Mouse (Mus musculus) forebrain, embryonic 11.5 days (tissue): ENCODE measurements at regions not wholly inside any gene's neighbourhood (a gene's known extent, or its start where the extent isn't known, plus 50 kb on each side); places are given as distances from the start of the nearest gene placed in this dataset.

Experiments
- ATAC-seq: fragments of 200-750 bp; cut with Nextera tagmentation; replicated peaks from 2 replicates; pipeline ENCODE4 v1.8.0; 2017; ENCODE audit warnings: moderate TSS enrichment; ENCODE audit not compliant: low FRiP score
- DNase-seq: peaks from one replicate; pipeline ENCODE4 v3.0.0-alpha.2; 2017; ENCODE audit warnings: low spot score
- H3K27ac ChIP-seq: fragments of 300-500 bp; sonication (generic); 2 replicates; pipeline ENCODE4 v1.5.1; 2014; ENCODE audit warnings: low read depth, low read length
- H3K27me3 ChIP-seq: fragments of 300-500 bp; sonication (generic); 2 replicates; pipeline ENCODE4 v1.6.1; 2014; ENCODE audit warnings: mild to moderate bottlenecking, low read length, mixed read lengths; ENCODE audit not compliant: control insufficient read depth, insufficient read depth
- H3K36me3 ChIP-seq: fragments of 300-500 bp; sonication (generic); 2 replicates; pipeline ENCODE4 v1.6.1; 2014; ENCODE audit warnings: mild to moderate bottlenecking, low read length, moderate library complexity, mixed read lengths; ENCODE audit not compliant: control insufficient read depth, insufficient read depth
- H3K4me1 ChIP-seq: fragments of 300-500 bp; sonication (generic); replicated peaks from 2 replicates; pipeline ENCODE4 v1.6.1; 2014; ENCODE audit warnings: low read length, mixed read lengths; ENCODE audit not compliant: control insufficient read depth, insufficient read depth
- H3K4me2 ChIP-seq: fragments of 300-500 bp; sonication (generic); 2 replicates; pipeline ENCODE4 v1.6.1; 2014; ENCODE audit warnings: low read depth, mild to moderate bottlenecking, low read length, moderate library complexity, mixed read lengths; ENCODE audit not compliant: severe bottlenecking
- H3K4me3 ChIP-seq: fragments of 300-500 bp; sonication (generic); 2 replicates; pipeline ENCODE4 v1.5.1; 2014; ENCODE audit warnings: low read depth, low read length
- H3K9ac ChIP-seq: fragments of 300-500 bp; sonication (generic); 2 replicates; pipeline ENCODE4 v1.6.1; 2014; ENCODE audit warnings: low read length
- H3K9me3 ChIP-seq: fragments of 300-500 bp; sonication (generic); 2 replicates; pipeline ENCODE4 v1.6.1; 2016; ENCODE audit warnings: low read length, mixed read lengths; ENCODE audit not compliant: control insufficient read depth
- WGBS: fragments of 180-500 bp; shearing (Covaris S2); extraction: QIAGEN DNeasy Blood & Tissue Kit; methylation state at CpG from one replicate; pipeline ENCODE4 v1.1.7; 2014; 5-methylcytosine and 5-hydroxymethylcytosine counted together

DNA sequence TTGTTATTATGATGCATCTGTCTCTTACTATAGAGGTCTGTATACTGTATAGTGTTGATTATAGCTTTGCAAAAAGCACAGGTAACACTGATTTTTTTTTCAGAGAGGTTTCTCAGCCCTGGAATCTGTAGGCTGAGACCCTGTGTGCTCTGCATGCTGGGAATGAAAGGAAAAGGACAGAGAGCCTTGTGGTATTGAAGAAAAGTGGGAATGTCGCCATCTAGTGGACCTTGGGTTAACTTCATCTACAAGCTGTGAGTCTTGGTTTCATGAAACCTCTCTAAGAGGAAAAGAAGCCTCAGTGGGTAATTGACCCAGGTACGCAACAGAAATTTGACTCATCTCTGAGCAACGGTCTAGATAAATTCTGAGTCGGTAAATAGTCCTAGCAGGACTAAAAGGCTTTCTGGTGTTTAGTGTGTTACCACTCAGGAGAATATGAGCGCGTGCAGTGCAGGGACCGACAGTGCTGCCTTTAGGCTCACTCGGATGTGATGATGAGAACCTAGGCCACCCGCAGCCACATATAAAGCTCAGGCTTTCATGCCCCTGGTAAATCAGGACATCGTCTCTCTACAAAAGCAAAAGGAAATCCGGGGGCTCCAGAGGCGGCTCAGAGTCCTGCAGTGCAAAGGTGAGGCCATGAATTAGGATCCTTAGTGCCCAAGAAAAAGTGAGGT is 75.9 kb upstream of the Nmur2 start:
- Histone ChIP-seq H3K27ac (no peak overlapping the region), H3K27me3 (no peaks in the 10 kb centered on the region), H3K9me3 (no peaks in the 10 kb centered on the region), H3K4me1 (no peaks in the 10 kb centered on the region), H3K9ac (no peak overlapping the region), H3K4me3 (no peak overlapping the region), H3K36me3 (no peaks in the 10 kb centered on the region), H3K4me2 (no peak overlapping the region)
- DNase-seq (peak; percentile 53), ATAC-seq (no peak)
- 56% methylated on average over 12 of the region's 12 CpGs for WGBS

DNA sequence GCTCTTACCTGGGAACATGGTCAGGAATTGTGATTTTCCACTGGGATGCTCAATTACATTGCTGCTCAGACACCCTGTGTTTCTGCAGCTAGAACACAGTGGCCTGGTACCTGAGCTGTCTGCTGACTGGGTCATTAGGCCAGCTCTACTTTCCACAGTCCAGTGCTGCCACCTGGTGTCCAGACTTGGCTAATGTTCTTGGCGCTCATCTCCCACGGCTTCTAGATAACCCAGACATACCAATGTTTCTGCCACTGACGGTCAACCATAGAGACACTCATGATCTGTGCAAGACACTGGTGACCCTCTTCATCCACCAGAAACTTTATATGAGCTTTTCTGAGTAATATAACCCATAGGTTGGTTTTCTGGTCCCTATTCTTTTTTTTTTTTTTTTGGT is 67.1 kb upstream of the Nmur2 start:
- Histone ChIP-seq H3K27me3 (no peaks in the 10 kb centered on the region), H3K36me3 (no peaks in the 10 kb centered on the region), H3K4me1 (no peaks in the 10 kb centered on the region), H3K9ac (no peak overlapping the region), H3K4me3 (no peak overlapping the region), H3K9me3 (no peaks in the 10 kb centered on the region), H3K4me2 (no peak overlapping the region), H3K27ac (no peak overlapping the region)
- DNase-seq: peak; percentile 88
- peak; percentile 55 for ATAC-seq
- WGBS: 21% methylated on average over 3 of the region's 3 CpGs

DNA sequence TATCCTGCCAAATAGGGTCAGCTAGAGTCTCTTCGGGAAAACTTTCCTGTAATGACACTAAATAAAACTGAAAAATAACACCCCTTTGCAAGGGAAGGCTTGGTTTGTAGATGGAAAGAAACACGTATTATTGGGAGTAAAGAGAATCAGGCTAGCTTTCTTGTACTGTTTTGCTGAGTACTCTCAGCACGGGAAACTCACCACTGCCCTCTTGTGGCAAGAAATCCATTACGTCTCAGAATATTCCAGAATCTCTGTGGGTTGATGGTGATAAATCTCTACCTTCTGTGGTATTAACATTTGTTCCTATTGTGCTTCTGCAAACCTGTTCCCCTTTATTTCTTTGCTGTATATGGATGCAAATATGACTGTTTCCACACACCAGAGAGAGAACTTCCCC is 64.8 kb upstream of the Nmur2 start:
- H3K27ac ChIP-seq: no peak overlapping the region
- H3K9me3 ChIP-seq: no peaks in the 10 kb centered on the region
- no peak overlapping the region for H3K4me2 ChIP-seq
- H3K36me3 ChIP-seq: no peaks in the 10 kb centered on the region
- H3K9ac ChIP-seq: no peak overlapping the region
- H3K4me3 ChIP-seq: no peak overlapping the region
- H3K4me1 ChIP-seq: no peaks in the 10 kb centered on the region
- no peaks in the 10 kb centered on the region for H3K27me3 ChIP-seq
- peak; percentile 61 for DNase-seq
- ATAC-seq: no peak
- WGBS: 40% methylated on average over 4 of the region's 4 CpGs

DNA sequence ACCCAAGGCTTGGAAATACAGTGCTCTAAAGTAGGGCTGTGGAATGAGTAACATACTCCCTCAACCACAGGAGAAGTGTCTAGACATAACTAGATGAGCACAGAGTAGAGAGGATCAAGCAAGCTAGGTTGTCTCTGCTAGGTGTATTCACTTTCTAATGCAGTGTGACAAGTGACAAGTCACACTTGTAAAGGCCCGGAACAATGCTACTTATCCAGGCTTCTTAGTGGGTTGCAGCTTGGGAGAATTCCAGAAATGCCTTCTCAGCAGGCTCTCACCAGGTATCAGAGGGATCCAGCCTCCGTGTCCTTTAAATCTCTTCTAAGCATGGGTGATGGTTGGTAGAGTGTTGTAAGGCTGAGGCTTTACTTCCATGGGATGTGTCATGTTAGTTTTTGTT is 52.1 kb upstream of the Nmur2 start:
- H3K4me3 ChIP-seq: no peak overlapping the region
- no peaks in the 10 kb centered on the region for H3K9me3 ChIP-seq
- H3K27me3 ChIP-seq: no peaks in the 10 kb centered on the region
- H3K36me3 ChIP-seq: no peaks in the 10 kb centered on the region
- H3K9ac ChIP-seq: no peak overlapping the region
- ATAC-seq (no peak), DNase-seq (no peak)
- 39% methylated on average over 2 of the region's 2 CpGs for WGBS
- no peaks in the 10 kb centered on the region for H3K4me1 ChIP-seq
- H3K27ac ChIP-seq: no peak overlapping the region
- H3K4me2 ChIP-seq: no peak overlapping the region
